Mouse (Mus musculus): Measurements from ENCODE around the gene Tnfrsf21. TPM values are rescaled to one million over a fixed set of nuclear protein-coding genes. Genes with fewer than 3 reads are reported as not detected.

Tnfrsf21 gene
- total RNA-seq, 2 experiments from 2014 or later = 108 to 113 TPM

DNA sequence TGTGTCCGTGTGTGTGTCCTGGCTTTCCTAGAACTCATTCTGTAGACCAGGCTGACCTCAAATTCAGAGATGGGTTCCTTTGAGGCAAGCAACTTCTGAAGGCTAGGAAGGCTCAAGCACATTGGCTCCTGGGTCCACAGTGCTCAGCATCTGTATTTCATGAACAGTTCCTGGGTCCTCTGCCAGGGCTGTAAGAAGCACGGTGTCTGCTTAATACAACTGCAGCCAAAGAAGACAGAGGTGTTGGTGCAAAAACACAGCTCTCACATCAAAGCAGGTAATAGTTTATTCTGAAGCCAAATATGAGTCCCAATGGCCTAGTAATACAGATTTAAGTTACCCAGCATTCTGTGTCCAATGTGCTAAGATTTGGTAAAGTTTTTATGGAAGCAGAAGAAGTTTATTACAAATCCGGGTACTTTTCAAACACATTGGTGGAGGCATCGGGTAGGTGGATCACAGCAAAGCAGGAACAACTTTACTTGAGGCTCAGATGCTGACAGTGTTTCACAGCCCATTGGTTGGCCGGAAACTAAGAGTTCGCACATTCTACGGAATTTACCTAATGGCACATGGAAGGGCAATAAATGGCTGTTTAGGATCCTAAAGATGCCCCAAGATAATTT, 112.7 kb downstream of the Tnfrsf21 start:
- DNase-seq (ENCODE audit: low spot score in 2 of 2) = no peak

DNA sequence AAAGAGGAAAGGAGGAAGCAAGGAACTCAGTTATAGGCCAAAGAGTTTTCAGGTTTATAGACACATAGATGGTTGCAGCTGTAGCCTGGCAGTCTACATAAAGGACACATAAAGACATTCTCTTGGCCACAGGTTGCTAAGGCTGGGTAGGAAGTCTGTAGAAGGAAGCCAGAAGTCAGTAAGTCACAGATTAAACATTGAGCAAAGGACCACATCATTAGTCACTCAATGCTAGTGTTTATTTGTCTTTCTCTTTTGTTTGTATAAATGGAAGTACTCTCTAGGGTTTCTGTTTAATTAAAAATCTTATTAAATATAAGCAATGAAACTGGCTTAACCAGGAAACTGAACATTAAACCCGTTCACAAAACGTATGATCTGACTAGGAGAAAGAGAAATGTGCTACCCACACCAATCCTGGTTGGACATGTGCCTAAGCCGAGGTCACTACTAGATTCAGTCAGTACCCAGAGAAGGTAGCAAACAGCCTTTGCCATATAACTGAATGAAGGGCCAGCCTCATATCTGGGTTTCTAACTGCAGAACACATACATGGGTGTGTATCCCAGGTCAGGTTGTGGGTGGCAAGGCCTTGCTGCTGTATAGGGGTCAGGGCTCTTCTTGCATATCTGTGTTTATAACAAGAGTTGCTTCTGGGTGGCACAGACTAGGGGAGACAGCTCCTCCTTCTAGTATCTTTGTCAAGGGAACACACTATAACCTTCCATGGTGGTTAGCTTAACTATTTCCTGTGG, 113.9 kb downstream of the Tnfrsf21 start:
- DNase-seq (ENCODE audit: low spot score in 2 of 2) = no peak

DNA sequence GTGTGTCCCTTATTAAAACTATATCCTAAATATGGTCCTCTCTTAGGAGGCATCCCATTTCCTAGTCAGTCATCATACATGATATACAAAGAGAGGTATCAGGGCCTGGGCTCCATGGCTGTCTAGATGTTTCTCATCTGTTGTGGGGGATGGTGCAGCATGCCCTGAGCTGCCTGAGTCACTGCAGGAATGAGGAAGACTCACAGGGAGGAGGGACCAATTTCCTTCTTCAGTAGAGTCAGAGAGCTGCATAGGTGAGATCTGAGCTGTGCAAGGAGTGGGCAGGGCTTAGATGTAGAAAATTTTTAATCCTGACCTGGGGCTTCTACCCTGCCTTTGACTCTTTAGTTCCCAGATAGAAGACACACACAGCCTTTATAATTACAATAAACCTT, 114.5 kb downstream of the Tnfrsf21 start:
- DNase-seq (ENCODE audit: low spot score in 2 of 2) = no peak

DNA sequence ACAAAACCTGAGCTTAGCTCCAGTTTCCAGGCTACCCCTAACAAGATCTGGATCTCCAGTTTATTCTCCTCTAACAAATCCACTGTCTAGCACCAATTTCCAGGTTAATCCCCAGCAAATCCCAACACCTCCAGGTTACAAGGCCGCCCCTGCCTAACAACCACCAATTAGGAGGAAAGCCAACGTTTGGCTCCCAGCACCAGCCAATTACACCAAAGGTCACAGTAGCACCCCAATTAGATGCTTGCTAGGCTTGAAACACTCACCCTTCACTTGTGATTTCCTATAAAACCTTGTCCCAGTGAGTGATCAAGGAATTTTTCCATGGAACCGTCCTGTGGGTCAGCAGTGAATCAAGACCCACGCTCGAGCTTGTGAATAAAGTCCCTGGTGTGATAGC, 116.1 kb downstream of the Tnfrsf21 start:
- DNase-seq (ENCODE audit: low spot score in 2 of 2) = no peak

DNA sequence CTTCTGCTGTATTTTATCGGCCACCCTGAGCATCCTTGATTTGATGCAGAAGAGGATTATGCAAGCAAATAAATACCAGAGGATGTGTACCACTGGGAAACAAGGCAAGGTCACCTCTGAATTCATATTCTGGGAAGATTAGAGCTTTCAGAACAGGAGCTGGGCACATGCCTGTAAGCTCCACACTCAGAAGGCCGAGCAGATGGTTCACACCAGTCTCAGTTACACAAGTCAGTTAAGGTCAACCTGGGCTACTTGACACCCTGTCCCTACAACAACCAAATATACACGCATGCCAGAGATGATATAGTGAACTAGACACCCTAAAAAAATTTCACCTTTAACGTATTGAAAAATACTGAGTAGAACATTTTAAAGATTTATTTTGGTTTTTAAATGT, 116.8 kb downstream of the Tnfrsf21 start:
- DNase-seq (ENCODE audit: low spot score in 2 of 2) = no peak

DNA sequence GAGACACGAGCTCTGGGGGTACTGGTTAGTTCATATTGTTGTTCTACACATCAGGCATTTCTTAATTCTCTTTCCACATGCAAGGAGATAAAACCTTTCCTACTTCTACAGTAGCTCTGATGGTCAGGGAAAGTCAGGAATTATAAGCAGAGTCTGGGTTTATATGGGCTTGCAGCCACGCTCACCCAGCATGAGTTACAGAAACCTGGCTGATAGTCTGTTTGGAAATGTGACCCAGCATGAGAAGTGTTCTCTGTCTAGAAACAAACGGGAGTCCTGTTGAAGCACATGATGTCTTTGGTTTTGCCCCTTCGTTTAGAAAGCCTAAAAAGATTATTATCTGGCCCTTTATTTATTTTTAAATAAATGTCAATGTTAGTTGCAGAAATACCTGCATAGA, 118.6 kb downstream of the Tnfrsf21 start:
- no peak for DNase-seq (ENCODE audit: low spot score in 2 of 2)

DNA sequence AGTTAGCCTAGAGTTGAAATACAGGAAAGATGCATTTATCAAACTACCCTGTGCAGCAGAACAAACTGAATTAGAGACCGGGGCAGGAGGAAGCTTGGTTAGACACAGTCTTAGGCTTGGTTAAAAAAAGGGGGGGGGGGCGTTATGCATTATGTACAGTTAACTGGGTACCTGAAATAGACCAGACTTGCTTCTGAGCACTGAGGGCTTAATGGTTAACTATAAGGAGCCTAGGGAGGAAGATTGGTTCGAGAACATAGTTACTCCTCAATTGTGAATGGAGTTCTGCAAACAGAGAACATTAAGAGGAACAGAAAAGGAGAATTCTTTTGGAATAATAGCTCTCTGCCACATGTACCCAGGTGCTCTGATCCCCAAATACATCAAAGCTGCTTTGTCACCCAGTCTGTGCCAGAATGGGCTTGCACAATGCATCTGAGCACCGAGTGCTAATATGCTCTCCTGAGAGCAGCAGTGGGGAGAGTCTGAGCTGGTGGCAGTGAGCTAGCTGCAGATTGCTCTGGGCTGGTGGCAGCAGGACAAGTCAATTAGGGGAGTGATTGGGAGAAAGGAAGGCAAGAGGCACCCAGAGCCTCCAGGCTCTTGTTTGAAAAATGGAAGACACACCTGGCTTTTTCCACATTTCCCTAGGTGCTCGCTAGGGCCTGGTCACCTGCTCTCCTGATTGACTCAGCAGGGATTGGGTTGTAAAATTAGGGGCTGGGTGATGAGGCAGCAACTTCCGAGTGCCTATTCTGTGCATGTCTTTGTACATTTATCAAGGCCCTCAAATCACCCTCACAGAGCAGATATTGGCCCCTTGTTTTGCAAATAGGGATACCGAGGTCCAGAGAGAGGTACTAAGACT, 119.3 kb downstream of the Tnfrsf21 start:
- DNase-seq (ENCODE audit: low spot score in 2 of 2) = no peak

DNA sequence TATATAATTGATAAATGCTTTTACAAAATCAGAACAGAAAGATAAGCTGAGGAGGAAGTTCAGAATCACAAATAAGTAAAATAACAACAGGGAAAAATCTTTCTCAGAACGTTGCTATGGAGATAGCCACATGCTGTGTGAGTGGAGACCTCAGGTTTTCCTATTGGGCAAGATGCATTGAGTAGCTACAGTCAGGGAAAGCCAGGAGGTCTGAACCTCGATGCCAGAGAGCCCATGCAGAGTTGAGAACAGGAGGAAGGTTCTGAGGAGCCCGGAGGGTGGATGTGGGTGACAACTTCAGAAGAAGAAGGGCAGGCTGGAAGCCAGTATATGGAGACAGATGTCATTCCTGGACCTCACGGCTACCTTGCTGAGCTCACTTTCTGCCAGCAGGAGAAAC, 120.4 kb downstream of the Tnfrsf21 start:
- DNase-seq (ENCODE audit: low spot score in 2 of 2) = no peak

DNA sequence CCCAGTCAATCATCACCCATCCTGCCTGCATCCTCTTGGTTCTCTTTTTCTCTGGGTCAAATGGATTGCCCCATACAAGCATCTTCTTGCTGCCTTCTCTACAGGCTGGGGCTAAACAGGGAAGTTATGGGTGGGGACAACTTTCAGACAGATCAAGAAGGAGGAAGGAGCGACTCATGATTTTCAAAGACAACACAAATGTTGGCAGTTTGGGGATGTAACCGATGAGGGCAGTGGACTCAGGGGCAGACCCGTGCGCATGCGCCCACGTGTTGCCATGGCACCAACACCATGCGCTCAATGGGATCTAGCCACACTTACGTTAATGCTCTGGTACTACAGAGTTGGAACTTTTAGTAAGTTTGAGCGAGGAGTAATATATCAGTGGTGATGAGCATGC, 121.5 kb downstream of the Tnfrsf21 start:
- DNase-seq (ENCODE audit: low spot score in 2 of 2) = no peak

DNA sequence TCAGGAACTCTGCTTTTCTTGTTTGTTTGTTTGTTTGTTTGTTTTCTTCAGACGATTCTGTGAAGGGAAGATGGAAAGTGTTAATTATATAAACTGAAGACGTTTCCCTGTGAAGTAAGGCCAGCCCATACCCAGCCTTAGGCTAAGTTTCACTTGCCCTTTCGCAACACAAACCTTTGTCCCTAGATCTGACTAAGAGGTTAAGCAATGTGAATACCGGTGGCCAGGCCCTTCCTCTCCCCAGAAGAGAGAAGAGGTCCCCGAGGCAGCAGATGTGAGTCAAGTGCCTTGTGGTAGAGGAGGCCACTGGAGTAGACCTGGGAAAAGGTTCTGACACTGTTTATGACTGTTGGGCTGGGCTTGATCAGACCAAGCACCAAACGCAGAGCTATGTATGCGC, 122.0 kb downstream of the Tnfrsf21 start:
- DNase-seq (ENCODE audit: low spot score in 2 of 2) = no peak

Other genes starting within 250 kb of the Tnfrsf21 start
- gene Cd2ap, start 139.9 kb upstream of the Tnfrsf21 start, total RNA-seq (2021) = 10 to 100 TPM; 20.4 to 25.1 TPM

Data from layer of hippocampus, postnatal 14 days (tissue).